Mouse (Mus musculus): ENCODE measurements at regions not wholly inside any gene's neighbourhood (a gene's known extent, or its start where the extent isn't known, plus 50 kb on each side); places are given as distances from the start of the nearest gene placed in this dataset.

DNA sequence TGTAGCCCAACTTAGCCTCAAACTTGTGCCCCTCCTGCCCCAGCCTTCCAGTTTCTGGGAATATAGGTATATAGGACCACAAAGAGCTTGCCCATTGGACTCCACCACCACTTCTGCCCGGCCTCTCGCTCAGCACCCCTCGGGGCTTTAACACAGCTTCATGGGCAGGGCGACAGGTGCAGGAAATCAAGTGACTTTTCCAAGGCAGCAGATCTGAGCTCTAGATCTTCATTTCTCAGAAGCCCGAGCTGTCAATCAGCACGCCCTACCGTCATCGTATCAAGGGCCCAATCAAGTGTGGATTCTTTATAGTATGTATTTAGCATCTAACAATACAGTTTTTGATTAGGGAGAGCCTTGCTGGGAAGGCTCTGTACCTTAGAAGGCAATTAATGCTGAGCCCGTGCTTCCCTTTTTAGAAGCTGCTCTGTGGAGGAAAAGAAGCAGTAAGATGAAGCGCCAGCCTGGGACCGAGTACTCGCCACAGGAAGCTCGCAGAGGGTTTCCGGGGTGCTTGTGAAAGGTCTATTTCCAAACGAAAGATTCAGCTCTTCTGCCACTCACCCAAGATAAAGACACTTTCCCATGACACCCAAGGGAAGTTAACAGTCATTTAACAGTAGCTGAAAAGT is 56.9 kb upstream of the E2f3 start:
- no peak for DNase-seq

DNA sequence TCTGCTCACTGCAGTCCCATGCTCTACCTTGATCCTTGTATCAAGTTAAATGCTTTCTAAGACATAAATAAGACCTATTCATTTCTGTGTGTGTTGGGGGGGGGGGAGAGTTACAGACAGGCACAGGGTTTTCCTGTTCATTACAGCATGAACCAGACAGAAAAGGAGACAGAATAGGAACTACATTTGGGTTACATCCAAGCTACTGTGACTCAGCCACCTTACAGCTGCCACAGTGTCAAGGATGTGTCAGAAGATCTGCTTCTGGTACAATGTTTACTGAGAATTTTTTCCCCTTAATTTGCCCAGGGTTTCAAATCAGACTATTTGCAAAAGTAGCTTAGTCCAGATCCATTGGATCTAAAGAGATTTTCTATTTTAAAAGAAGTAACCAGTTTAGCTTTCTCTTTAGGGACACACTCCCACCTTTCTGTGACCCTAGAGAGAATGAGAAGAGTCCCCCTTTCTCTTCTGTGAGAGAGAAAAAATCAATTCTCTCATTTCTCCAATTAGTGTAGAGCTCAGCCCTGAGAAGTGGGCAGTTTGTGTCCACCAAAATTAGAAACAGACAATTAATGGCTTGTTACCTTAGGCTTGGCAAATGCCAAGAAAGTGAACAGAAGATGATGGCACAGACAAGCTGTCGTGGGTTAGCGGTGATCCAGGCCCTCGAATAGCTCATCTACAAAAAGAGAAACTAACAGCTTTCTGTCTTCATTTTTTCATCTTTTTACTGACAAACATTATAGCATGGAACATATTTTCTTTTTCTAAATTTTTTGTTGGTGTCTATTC is 55.8 kb upstream of the E2f3 start:
- DNase-seq: no peak

DNA sequence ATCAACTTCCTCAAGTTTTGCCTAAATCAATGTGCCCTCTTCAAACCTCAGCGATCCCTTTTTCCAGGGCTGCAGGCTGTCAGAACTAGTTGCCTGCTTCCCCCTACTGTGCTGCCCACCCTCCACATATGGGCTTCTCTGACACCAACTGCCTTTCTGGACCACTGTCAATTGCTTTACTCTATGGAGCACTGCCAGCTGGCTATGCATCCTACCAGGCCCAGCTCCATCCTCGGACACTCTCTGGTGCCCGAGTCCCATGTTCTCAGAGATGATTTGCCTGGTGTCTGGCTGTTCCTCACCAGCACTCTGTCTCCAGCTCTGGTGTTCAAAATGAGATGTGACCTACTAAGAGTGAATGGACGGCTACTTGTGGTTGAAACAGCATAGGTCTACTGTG is 54.4 kb upstream of the E2f3 start:
- DNase-seq: no peak

DNA sequence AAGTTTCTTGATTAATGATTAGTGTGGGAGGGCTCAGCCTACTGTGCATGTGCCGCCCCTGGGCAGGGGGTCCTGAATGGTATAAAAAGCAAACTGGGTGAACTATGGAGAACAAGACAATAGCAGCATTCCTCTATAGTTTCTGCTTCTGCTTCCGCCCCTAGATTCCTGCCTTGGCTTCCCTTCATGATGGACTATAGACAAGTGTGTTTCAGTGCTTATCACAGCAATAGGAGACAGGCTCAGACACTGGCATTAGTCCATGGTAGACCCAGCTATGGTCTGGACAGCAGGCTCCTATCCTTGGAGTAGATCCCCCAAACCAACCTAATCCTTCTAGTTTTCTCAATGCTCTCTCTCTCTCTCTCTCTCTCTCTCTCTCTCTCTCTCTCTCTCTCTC is 53.9 kb upstream of the E2f3 start:
- no peak for DNase-seq

DNA sequence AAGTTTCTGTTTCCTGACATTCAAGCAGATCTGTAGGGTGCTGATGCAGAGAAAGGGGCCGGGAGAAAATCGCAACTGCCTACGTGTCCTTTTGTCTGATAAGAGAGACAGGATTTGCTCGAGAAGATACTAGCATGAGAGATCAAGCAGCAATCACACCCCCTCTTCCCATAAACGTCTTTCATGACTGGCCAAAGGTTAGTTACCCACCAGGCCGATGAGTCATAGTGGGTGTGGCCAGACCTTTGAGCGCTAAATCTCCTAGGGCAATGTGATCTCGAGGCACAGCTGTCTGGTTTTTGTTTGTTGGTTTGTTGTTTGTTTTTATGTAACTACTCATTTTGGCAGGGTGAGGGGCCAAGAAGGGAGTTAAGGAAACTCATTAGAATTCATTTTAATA is 50.7 kb upstream of the E2f3 start:
- DNase-seq: no peak

DNA sequence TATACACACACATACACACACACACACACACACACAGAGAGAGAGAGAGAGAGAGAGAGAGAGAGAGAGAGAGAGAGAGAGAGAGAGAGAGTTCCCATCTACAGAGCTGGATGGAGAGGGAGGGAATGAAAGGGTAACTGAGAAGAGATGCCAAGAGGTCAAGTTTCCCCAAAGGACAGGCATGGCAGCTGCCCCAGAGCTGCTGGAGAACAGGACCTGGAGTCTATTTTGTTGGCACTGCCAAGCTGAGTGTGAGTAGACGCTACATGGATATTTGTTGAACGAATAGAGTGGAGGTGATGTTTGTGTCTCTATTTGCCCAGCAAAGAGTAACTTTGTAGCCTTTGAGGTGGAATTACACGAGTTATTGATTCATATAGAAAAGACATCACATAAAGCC is 50.2 kb upstream of the E2f3 start:
- no peak for DNase-seq

All from lung, adult 18-20 months (tissue).